Mouse (Mus musculus) gastrocnemius, adult 18-20 months (tissue): Measurements from ENCODE around the gene 9930111J21Rik2. TPM values are rescaled to one million over a fixed set of nuclear protein-coding genes. Genes with fewer than 3 reads are reported as not detected.
"Not testable (repeated sequence)": the region's sequence is repeated elsewhere in the genome, so short reads cannot be mapped to it uniquely, and the experiment has no call there.

Source experiments
- DNase-seq: peaks from one replicate; pipeline ENCODE4 v3.0.0; 2021; ENCODE audit warnings: low spot score
- long read RNA-seq, 2 experiments: library from polyadenylated mRNA; stranded (forward); transcript quantifications; one replicate each; pipeline ENCODE4 v2.0.0; 2021
- total RNA-seq, 2 experiments: library from RNA; stranded (reverse); gene quantifications; 2 replicates each; pipeline ENCODE4 v1.2.3; 2021

Gene 9930111J21Rik2
- total RNA-seq, result 1 to 10 TPM; 1.4 to 3.2 TPM
- long read RNA-seq, experiment 1, result 0 reads
- long read RNA-seq, experiment 2, result 0 reads

DNA sequence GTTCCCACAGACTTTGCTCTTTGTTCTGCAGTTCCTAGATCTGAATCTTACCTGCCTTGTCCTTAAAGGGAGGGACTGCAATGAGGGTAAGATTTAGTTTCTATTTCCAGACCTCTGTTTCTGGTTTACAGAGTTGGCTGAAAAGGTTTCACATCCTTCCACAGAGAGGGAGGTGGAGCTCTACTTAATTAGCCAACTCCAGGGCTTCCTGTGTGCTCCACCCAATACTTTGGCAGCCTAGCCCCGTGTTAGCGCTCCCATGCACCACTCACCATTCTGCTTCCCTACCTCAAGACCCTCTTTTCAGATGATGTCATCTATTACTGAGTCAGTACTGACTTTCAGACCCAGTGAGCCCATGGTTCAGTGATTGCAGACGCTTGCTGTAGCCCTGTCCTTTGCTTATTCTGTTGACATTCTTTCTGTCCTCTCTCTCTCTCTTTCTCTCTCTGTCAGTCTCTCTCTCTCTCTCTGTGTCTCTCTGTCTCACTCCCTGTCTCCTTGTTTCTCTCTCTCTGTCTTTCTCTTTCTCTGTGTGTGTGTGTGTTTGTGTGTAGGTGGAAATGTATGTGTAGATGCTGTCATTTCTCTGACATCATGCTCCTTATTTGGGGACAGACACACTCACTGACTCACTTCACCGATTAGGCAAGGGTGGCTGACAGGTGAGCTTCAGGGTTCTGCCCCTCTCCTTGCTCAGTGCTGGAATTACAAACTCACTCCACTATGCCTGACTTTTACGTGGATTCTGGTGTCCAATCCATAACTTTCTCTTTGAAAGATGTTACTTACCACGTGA lies at the start of gene 9930111J21Rik2:
Gene 9930111J21Rik2, minus strand, starts transcription at position 150 of the 799 bp plus-strand sequence.
- not testable (repeated sequence) for DNase-seq

DNA sequence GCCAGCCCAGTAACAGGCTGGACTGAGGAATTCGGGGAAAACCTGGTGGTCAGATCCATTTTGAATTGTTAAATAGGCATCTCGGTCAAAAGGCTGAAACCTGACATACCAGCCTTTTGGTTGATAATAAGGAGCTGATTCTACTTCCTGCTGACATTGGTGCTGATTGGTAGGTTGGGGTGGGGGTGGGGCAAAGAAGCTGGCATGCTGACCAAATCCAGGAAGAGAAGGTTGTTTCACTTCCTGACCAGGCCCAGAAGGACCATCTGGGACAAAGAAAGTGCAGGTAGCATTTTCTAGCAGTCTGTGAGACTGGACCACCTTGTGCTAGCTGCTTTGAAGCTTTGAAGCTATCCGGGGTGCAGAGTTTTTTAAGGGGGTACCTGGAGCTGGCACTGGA lies 49.4 kb upstream of the 9930111J21Rik2 start:
- no peak for DNase-seq

DNA sequence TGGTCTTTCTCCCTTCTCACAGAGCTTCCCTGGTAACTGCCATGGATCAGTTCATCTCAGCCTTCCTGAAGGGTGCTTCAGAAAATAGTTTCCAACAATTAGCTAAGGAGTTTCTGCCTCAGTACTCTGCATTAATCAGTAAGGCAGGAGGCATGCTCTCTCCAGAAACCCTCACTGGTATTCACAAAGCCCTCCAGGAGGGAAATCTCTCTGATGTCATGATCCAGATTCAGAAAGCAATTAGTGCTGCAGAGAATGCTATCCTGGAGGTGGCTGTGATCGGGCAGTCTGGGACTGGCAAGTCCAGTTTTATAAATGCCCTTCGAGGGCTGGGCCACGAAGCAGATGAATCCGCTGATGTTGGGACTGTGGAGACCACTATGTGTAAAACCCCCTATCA lies 44.3 kb upstream of the 9930111J21Rik2 start:
- DNase-seq, result no peak

DNA sequence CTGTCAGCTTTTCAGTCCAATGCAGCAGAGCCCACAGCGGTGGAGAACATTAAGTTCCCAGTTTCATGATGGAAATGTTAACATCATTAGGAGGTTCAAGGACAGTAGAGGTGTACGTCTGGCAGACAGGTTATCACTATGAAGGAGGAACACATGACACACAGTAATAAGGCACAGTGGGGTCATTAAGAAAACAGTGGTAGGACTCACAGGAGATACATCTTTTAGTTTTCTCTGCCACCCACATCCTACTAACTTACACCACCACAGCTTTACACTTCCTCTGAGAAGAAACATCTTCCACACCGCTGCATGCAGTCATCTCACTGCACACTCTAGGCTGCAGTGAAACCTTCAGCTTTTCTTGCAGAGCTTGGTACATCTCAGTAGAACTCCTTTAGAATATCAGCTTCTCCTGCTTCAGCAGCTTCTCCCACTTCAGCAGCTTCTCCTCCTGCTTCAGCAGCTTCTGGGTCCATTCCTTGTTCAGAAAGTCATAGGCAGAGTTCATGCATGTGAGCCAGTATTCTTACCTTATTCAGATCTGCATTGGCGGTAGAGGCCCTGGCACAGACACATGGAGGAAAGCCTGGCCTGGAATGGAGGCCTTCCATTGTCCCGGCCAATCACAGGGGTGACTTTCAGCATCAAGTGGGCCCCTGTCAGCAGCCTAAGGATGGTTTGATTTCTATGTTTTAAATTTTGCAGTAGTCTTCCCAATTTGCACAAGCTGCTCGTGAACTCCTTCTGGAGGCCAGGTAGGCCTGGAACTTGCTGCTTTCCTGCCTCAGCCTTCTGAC lies 43.0 kb upstream of the 9930111J21Rik2 start:
- DNase-seq, result no peak

DNA sequence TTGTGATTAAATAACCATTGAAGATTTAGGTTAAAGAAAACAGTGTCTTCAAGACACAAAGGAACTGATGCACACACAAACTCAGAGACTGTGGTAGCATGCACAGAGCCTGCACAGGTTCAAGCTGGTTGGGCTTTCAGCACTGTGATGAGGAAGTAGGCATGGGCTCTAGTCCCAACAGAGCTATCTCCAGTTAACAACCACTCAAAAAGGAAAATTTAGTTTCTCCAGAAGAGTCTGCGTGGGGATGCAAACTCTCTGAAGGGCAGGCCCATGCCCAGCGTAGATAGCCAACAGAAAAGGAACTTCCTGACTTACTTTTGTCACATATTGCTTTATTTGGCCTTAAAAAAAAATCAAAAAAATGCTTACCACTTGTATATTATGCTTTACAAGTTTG lies 41.7 kb upstream of the 9930111J21Rik2 start:
- no peak for DNase-seq

DNA sequence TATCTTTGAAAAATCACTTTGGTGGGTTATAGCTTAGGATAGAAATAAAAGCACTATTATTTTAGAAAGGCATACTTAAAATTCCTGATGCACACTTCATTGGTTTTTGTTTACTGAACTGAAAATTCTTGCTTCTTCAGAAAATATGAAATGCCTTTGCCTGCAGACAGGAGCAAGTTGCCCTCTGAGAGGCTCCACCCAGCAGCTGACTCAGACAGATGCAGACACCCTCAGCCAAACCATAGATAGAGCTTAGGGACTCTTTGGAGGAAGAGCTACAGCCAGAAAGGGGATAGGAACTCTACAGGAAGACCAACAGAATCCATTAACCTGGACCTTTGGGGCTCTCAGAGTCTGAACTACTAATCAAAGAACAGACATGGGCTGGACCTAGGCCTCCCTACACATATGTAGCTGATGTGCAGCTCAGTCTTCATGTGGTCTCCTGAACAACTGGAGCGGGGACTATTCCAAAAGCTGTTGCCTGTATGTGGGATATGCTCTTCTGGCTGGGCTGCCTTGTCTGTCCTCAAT lies 41.1 kb upstream of the 9930111J21Rik2 start:
- no peak for DNase-seq

DNA sequence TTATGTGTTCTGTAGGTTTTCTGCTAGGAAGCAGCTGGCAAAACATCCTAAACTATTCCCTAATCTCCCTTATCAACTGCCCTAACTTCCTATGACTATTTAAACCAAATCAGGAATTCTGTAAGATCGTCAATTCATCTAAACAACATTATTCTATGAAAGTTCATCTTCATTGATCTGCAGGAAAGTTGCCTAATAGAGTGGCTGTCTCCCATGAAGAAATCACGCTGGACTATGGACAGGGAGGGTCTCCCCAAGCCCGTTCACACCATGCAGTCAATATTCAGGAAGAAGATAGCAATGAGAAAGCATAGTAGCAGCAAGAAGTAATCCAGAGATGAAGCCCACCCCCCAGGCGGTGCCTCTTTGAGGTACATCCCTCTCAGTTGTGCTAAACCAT lies 40.1 kb upstream of the 9930111J21Rik2 start:
- DNase-seq, result no peak

DNA sequence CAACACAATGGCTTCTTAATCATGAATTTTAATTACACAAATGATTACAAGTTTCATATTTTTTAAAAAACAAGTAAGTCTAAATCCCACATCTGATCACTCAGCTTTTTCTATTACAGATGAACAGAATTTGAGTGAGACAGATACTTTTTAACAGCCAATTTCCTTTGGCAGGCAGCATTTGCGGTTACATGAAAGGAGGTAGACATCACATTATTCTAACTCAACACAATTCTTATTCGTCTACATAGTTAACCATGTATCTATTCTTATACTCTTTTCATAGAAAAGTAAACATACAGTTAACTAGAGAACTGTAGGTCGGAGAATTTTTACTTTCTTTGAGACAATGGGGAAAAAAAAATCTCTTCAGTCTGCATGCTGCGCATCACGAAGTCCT lies 39.5 kb upstream of the 9930111J21Rik2 start:
- DNase-seq, result no peak

DNA sequence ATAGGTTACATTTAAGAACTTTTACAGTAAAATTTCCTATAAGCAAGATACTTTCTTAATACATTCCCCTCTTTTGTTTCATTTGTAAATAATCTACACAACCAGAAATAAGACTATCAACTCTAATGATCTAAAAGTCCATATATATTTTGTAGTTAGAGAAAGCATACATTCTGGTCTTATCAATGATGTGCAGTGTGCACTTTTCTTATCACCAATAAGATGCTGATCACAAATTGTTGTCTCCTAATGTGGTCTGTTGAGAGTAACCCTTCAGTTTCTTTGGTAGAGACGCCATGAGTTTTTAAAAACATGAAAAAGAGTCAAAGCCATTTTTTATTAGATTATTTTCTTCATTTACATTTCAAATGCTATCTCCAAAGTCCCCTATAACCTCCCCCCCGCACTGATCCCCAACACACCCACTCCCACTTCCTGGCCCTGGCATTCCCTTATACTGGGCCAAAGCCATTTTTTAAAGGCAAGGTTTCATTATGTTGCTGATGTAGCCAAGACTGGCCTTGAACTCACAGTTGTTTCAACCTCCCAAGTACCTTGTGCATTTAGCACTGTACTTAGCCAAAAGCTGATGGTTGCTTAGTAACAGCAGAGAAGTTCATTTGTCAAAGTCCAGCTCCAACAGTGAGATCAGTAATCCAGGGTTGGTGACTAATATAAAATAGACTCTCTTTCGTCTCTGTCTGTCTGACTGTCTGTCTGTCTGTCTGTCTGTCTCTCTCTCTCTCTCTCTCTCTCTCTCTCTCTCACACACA lies 38.9 kb upstream of the 9930111J21Rik2 start:
- DNase-seq, result no peak

DNA sequence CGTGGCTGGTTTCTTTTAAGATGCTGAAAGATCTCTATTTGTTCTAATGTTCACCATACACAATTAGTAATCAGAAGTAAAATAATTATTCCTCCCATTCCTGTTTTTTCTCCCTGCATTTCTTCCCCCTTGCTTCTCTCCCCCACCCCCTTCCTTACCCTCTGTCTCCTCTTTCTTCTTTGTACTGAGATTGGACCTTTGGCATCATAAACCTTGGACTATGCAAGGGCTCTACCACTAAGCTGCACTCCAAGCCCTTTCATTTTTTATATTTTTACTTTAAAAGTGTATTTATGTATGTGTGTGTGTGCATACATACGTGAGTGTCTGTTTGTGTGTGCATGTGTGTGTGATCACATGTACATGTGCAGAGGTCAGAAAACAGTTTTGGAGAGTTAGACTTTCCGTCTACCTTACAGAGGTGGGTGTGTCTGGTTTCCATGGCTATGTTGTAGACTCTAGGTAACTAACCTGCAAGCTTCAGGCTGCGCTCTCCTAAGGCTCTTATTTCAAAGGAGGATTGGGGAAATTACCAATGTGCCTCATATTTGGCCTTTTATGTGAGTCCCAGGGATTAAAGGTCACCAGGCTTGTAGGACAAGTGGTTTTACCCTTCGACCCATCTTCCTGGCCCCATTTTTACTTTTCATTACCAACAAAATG lies 38.1 kb upstream of the 9930111J21Rik2 start:
- DNase-seq, result no peak

DNA sequence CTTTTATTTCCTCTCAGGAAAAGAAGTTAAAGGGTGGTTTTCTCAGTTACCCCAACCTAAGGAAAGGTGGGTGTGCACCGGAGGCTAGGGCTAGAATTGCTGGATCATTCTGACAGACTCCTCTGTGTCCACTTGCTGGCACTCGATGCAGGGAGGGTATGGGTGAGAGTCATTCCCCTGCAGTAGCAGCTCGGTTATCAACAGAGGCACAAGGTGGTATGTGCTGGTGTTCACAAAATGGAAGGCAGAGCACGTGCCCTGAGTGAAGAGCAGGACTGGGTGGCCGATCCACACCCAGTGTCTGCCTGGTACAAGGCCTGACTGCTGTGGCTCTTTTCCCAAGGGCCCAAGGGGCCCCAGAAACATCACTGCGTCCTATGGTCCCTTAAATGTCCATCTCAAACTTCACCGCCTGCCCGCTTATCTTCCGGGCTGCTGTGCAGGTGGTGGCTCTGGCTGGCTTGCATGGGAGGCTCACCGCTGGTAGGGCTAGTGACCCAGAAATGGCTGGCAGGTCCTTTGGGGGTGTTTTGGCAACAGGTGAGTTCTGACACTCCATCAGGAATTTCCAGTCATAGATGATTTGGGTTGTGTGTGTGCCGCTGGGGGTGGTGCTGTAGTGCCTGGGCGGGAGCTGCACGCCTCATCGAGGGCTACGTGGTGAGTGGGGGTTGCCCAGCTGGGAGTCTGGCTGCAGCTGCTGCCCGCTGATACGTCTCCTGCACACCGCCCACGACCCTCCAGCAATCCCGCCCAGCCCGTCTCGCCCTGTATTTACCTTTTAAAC lies 37.0 kb upstream of the 9930111J21Rik2 start:
- DNase-seq, result no peak

DNA sequence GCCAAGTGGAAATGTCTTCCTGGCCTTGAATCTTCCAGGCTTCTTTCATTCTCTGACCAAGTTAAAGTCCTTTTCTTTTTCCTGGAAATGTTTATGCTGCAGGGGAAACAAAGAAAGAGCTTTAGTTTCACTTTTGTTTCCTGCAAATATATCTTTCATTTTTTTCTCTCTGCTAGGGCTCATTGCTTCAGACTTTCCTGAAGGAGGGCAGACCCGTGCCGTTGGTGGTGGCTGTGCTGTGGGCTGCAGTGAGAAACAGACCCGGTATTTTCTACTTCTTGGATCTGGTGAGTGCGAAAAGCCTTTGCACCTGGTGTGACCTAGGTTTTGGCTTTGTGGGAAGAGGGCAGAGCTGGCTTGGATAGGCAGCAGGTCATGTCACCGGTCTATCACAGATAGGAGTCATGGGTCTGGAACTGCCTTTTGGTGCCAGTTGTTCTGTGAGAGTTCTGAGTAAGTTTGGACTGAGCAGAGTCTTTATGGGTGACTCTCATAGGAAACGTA lies 35.9 kb upstream of the 9930111J21Rik2 start:
- no peak for DNase-seq

DNA sequence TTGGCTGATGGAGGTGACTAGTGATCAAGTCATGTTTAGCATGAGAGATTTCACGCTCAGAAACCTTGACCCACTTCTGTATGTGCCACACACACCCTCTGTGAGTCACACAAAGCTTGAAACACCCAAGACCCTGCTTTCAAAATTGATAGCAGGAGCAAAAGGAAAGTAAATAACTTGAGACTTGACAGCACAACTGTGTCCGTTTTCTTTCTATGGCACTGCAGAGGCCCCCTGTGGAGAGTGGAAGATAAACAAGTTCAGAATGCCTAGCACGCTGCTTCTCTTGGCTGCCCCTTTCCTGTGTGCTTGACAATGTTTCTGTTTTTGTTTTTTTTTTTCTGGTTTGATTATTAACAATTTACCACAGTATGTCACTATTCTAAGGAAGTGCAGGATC lies 33.8 kb upstream of the 9930111J21Rik2 start:
- no peak for DNase-seq

DNA sequence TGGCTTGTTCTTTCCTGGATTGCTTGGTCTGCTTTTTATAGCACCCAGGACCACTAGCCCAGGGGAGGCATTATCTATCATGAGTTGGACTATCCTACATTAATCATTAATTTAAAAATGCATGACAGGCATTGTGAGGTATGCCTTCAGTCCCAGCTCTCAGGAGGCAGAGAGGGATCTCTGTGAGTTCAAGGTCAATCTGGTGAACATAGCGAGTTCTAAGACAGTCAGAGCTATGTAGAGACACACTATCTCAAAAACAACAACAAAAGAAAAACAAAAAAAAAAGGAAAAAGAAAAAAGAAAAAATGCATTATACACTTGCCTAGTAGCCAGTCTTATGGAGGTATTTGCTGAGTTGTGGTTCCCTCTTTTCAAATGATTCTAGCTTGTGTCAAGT lies 33.3 kb upstream of the 9930111J21Rik2 start:
- no peak for DNase-seq

DNA sequence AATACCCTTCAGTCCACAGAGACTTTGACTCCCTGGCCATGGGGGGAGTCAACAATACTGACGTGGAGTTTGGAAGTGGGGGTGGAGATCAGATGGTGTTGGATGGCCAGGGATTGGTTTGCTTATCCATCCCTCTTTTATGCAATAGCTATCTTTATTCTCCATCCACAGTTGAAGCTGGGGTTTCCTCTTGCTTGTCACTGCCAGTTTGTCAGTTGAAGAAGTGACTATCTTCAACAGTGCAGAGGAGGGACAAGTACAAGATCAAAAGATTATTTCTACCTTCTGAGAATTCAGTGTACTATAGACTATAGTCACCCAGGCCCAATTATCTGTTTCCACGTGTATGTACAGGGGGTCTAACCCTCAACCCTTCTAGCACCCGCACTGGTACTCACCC lies 32.8 kb upstream of the 9930111J21Rik2 start:
- DNase-seq, result no peak

DNA sequence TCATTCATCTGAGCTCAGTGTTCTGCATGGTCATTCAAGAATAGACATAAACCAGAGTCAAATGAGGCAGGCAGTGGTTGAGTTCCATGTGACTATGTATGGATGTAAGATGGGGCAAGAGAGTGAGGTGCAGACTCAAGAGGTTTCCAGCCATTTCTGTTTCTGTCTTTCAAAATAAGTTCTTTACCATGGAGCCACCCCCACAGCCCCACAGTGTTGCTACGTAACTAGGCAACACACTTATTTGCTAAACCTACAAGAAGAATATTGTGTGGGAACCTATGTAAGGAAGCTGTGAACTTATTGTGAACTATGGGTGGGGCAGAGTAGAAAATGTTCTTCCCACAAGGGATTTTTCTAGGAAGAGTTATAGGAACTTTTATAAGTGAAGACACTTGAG lies 32.1 kb upstream of the 9930111J21Rik2 start:
- DNase-seq, result no peak

DNA sequence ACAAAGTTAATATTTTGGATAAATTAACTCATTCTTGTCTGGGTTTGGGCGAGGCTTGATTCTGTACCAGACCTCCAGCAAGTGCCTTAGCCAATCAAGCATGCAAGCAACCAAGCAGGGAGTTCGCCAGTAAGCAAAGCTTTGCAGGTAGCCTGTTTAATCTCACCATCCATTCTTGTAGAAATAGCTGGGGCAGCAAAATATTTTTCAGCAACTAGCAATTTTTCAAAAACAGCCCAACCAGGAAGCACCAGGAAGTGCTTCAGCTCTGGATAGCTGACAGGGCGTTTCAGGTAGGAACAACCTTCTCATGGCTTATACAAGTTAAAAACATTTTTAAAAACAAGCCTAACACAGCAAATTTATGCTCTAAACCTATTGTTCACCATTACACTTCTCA lies 30.8 kb upstream of the 9930111J21Rik2 start:
- DNase-seq, result no peak

DNA sequence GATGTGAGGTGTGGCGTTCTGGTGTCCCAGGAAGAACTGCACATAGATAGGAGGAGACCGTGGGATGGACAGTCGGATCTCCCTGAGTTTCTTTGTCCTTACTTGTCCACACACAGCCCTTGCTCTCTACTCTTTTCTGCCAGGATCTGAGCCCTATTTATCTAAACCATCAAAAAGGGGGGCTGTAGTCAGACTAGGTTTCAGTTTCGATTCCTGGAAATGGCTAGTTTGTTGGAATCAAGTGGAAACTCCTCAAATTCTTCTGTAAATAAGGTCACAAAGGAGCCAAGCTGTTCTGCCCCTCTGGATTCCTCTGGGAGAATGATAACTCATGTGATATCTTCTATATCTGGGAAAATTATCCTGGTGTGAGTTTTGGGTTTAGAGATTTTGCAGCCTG lies 30.3 kb upstream of the 9930111J21Rik2 start:
- no peak for DNase-seq

DNA sequence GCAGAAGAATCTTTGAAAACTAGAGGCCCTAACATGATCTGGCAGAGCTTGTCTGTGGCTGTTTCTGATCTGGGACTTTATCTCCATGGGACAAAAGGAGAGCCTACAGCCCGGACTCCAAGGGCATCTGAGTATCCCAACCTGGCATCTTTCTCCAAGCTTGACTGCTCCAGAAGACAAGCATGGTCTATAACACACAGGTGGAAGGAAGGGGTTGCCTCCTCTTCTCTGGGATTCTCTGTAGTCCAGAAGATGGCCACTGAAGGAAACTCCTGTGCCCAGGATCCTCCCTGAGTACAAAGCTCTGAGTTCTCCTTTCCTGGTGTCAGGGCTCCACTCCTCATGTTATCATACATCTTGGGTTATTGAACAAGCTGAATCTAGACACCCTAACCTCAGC lies 29.6 kb upstream of the 9930111J21Rik2 start:
- no peak for DNase-seq

DNA sequence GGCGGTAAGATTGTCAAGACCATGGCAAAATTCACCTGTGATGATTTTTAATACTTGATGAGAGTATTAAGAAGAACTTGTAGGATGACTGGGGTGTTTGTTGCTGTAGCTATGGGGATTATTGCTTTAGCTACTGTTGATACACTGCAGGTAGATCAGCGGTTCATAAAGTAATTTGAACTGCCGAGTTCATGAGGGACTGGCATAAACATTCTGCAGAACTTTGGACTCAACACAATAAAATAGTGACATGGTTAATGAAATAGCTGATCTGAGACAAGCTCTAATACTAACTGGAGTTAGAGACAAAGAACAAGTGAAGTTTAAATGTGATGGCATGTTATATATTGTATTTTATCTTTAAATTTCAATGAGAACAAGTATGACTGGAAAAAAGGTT lies 27.7 kb upstream of the 9930111J21Rik2 start:
- DNase-seq, result no peak
